Comparison of ENCODE assay signal across 15 mouse cellular contexts in the genomic region with DNA sequence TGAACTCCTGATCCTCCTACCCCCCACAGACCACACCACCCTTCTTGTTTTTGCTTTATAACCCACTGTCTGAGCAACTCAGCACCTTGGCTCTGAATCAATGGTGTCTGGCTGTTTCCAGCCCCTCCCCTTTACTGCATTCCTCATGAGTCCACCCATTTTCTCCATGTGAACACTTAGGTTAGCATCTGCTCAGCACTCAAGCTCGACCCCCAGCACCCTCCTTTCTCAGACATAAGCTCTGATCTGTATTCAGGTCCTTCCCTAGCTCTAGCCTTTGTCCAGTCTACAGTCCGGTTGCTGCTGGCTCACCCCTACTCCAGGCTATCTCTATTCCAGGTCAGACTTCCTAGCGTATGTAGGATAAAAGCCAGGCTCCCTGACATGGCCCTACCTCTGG. TPM values are rescaled to one million over a fixed set of nuclear protein-coding genes. Genes with fewer than 3 reads are reported as not detected.
A peak's percentile ranks its signal among the peaks of the same experiment; 100 is the strongest.
DNase-seq lines count a peak whose midpoint lies in the region; ATAC-seq lines count a peak whose summit lies in the region.
"Had no signal": no experiment of that assay in that cellular context is flagged by ENCODE, and none has a peak within 500 bp of the region (broad histone marks: within the 10 kb centered on the region; RNA-seq: fewer than 3 reads in every experiment).

No protein-coding gene starts in this region.

- no peaks in the 10 kb centered on the region for H3K9me3 ChIP-seq in forebrain, embryonic 11.5 days (ENCODE audit: control insufficient read depth, low read length)
- H3K9me3 ChIP-seq in forebrain, embryonic 10.5 days: no peaks in the 10 kb centered on the region
- no peaks in the 10 kb centered on the region for H3K9me3 ChIP-seq in forebrain, embryonic 14.5 days (replicated peaks; ENCODE audit: control insufficient read depth, low read length)
- H3K9me3 ChIP-seq in hindbrain, embryonic 16.5 days (ENCODE audit: control insufficient read depth, low read length): no peaks in the 10 kb centered on the region
- no peaks in the 10 kb centered on the region for H3K9me3 ChIP-seq in neural tube, embryonic 12.5 days
- H3K9me3 ChIP-seq: limb, embryonic 13.5 days had no signal

- no peaks in the 10 kb centered on the region; the same call in 1 of the 2 replicates for H3K4me1 ChIP-seq in forebrain, embryonic 11.5 days (replicated peaks; ENCODE audit: control insufficient read depth, insufficient read depth, low read length)
- peaks cover 20% of the 10 kb centered on the region for H3K4me1 ChIP-seq in forebrain, embryonic 10.5 days
- peaks cover 15% of the 10 kb centered on the region for H3K4me1 ChIP-seq in forebrain, embryonic 14.5 days (ENCODE audit: control insufficient read depth, insufficient read depth, low read length)
- H3K4me1 ChIP-seq in hindbrain, embryonic 16.5 days (ENCODE audit: control insufficient read depth, insufficient read depth, low read depth, low read length): no peaks in the 10 kb centered on the region
- peaks cover 21% of the 10 kb centered on the region for H3K4me1 ChIP-seq in neural tube, embryonic 12.5 days

- 64% methylated on average over 3 of the region's 3 CpGs for WGBS in forebrain, embryonic 11.5 days
- WGBS in forebrain, embryonic 10.5 days: 76% methylated on average over 3 of the region's 3 CpGs
- WGBS in forebrain, embryonic 14.5 days: 29% methylated on average over 3 of the region's 3 CpGs
- 27% methylated on average over 3 of the region's 3 CpGs for WGBS in hindbrain, embryonic 16.5 days
- 28% methylated on average over 3 of the region's 3 CpGs for WGBS in neural tube, embryonic 12.5 days

- H3K27me3 ChIP-seq in forebrain, embryonic 11.5 days (ENCODE audit: control insufficient read depth, insufficient read depth, low read length): no peaks in the 10 kb centered on the region
- no peaks in the 10 kb centered on the region for H3K27me3 ChIP-seq in forebrain, embryonic 10.5 days (ENCODE audit: poor library complexity, severe bottlenecking)
- H3K27me3 ChIP-seq in forebrain, embryonic 14.5 days (replicated peaks; ENCODE audit: control insufficient read depth, insufficient read depth, low read length): no peaks in the 10 kb centered on the region
- H3K27me3 ChIP-seq in hindbrain, embryonic 16.5 days (replicated peaks; ENCODE audit: control insufficient read depth, insufficient read depth, low read length): no peaks in the 10 kb centered on the region
- H3K27me3 ChIP-seq in neural tube, embryonic 12.5 days (replicated peaks): no peaks in the 10 kb centered on the region
- H3K27me3 ChIP-seq: limb, embryonic 13.5 days had no signal

- H3K9ac ChIP-seq in forebrain, embryonic 11.5 days (ENCODE audit: low read length): no peak overlapping the region
- H3K9ac ChIP-seq in forebrain, embryonic 14.5 days (ENCODE audit: low read length): no peak overlapping the region
- no peak overlapping the region for H3K9ac ChIP-seq in hindbrain, embryonic 16.5 days (ENCODE audit: low read depth, low read length)
- H3K9ac ChIP-seq in neural tube, embryonic 12.5 days: no peak overlapping the region
- H3K9ac ChIP-seq: limb, embryonic 13.5 days had no signal

- ATAC-seq in forebrain, embryonic 11.5 days (replicated peaks; ENCODE audit: low FRiP score): peak; percentile 44; the same call in 1 of the 2 replicates
- peak; percentile 68 for ATAC-seq in forebrain, embryonic 14.5 days
- peak; percentile 81 for ATAC-seq in hindbrain, embryonic 16.5 days
- peak; percentile 70 for ATAC-seq in neural tube, embryonic 12.5 days (ENCODE audit: low FRiP score, low read depth)
- ATAC-seq: intestine, postnatal 0 days had no signal

- DNase-seq in forebrain, embryonic 11.5 days (ENCODE audit: low spot score): no peak
- no peak for DNase-seq in forebrain, embryonic 10.5 days (ENCODE audit: extremely low spot score, low spot score)
- peak; percentile 29 for DNase-seq in forebrain, embryonic 14.5 days (ENCODE audit: low spot score)
- no peak for DNase-seq in retina, postnatal 1 day
- DNase-seq in T-cell, adult 2 months (ENCODE audit: low spot score): no peak
- no peak for DNase-seq in layer of hippocampus, postnatal 36 days
- DNase-seq: adrenal gland, postnatal 36 days; heart, adult 11 months; kidney, postnatal 14 days; lung, adult 18-20 months; right cerebral cortex, postnatal 14 days had no signal

- H3K4me3 ChIP-seq in forebrain, embryonic 11.5 days (ENCODE audit: low read depth, low read length): no peak overlapping the region
- no peak overlapping the region for H3K4me3 ChIP-seq in forebrain, embryonic 10.5 days
- H3K4me3 ChIP-seq in forebrain, embryonic 14.5 days (ENCODE audit: low read depth, low read length): no peak overlapping the region
- no peak overlapping the region for H3K4me3 ChIP-seq in hindbrain, embryonic 16.5 days (ENCODE audit: low read length)
- H3K4me3 ChIP-seq in neural tube, embryonic 12.5 days: no peak overlapping the region
- H3K4me3 ChIP-seq: limb, embryonic 13.5 days had no signal

- H3K27ac ChIP-seq in forebrain, embryonic 11.5 days (ENCODE audit: low read depth, low read length): no peak overlapping the region
- H3K27ac ChIP-seq in forebrain, embryonic 10.5 days: no peak overlapping the region
- H3K27ac ChIP-seq in forebrain, embryonic 14.5 days (ENCODE audit: low read depth, low read length): 0 out of 2 replicates have a peak overlapping the region, but pooled peaks have one; percentile 39
- peak overlapping the region; percentile 21; the same call in 1 of the 2 replicates for H3K27ac ChIP-seq in hindbrain, embryonic 16.5 days (ENCODE audit: low read depth, low read length)
- peak overlapping the region; percentile 32; the same call in 1 of the 2 replicates for H3K27ac ChIP-seq in neural tube, embryonic 12.5 days
- H3K27ac ChIP-seq: limb, embryonic 13.5 days had no signal

- no peaks in the 10 kb centered on the region for H3K36me3 ChIP-seq in forebrain, embryonic 11.5 days (ENCODE audit: control insufficient read depth, insufficient read depth, low read length)
- peaks cover 22% of the 10 kb centered on the region for H3K36me3 ChIP-seq in forebrain, embryonic 10.5 days (replicated peaks)
- H3K36me3 ChIP-seq in forebrain, embryonic 14.5 days (ENCODE audit: control insufficient read depth, insufficient read depth, low read length): no peaks in the 10 kb centered on the region
- H3K36me3 ChIP-seq in hindbrain, embryonic 16.5 days (ENCODE audit: control insufficient read depth, insufficient read depth, low read length): no peaks in the 10 kb centered on the region
- no peaks in the 10 kb centered on the region; the same call in 1 of the 2 replicates for H3K36me3 ChIP-seq in neural tube, embryonic 12.5 days

- no peak overlapping the region for H3K4me2 ChIP-seq in forebrain, embryonic 11.5 days (ENCODE audit: low read depth, low read length, severe bottlenecking)
- H3K4me2 ChIP-seq in forebrain, embryonic 14.5 days (ENCODE audit: low read length): no peak overlapping the region
- H3K4me2 ChIP-seq in hindbrain, embryonic 16.5 days (ENCODE audit: low read length): no peak overlapping the region
- H3K4me2 ChIP-seq in neural tube, embryonic 12.5 days (replicated peaks): no peak overlapping the region
- H3K4me2 ChIP-seq: limb, embryonic 13.5 days had no signal

RNA-seq across cellular contexts. Expression of a gene that starts 12.9 kb away (rescaled TPM):
- 51.8 and 63.9 TPM in 2 replicates for polyA plus RNA-seq in forebrain, embryonic 11.5 days (2014; fragmentation: Nextera tagmentation; extraction: Ambion mirVana)
- 42.8 and 43.1 TPM in 2 replicates for polyA plus RNA-seq in forebrain, embryonic 10.5 days (2016; fragmentation: Nextera tagmentation; extraction: Ambion mirVana)
- polyA plus RNA-seq in forebrain, embryonic 14.5 days (2014; fragmentation: Nextera tagmentation; extraction: Ambion mirVana): 88.4 and 102 TPM in 2 replicates
- 159 and 164 TPM in 2 replicates for polyA plus RNA-seq in hindbrain, embryonic 16.5 days (2015; fragmentation: Nextera tagmentation; extraction: Ambion mirVana)
- polyA plus RNA-seq in neural tube, embryonic 12.5 days (2016; fragmentation: Nextera tagmentation; extraction: Ambion mirVana): 117 and 121 TPM in 2 replicates
- 10 to 100 TPM; 95.5 to 98.4 TPM for total RNA-seq in layer of hippocampus, postnatal 36 days (2021)

RNA-seq across cellular contexts. Expression of a gene that starts 56.1 kb away (rescaled TPM):
- polyA plus RNA-seq in forebrain, embryonic 11.5 days (2014; fragmentation: Nextera tagmentation; extraction: Ambion mirVana): 45.9 and 47.5 TPM in 2 replicates
- polyA plus RNA-seq in forebrain, embryonic 10.5 days (2016; fragmentation: Nextera tagmentation; extraction: Ambion mirVana): 39.6 and 42.4 TPM in 2 replicates
- 52.3 and 56.2 TPM in 2 replicates for polyA plus RNA-seq in forebrain, embryonic 14.5 days (2014; fragmentation: Nextera tagmentation; extraction: Ambion mirVana)
- 43.0 and 46.2 TPM in 2 replicates for polyA plus RNA-seq in hindbrain, embryonic 16.5 days (2015; fragmentation: Nextera tagmentation; extraction: Ambion mirVana)
- 40.7 and 43.9 TPM in 2 replicates for polyA plus RNA-seq in neural tube, embryonic 12.5 days (2016; fragmentation: Nextera tagmentation; extraction: Ambion mirVana)
- total RNA-seq in layer of hippocampus, postnatal 36 days (2021): 10 to 100 TPM; 25.6 to 27.4 TPM

Comparison
In these comparisons a context has a peak if more than half of its experiments do, and no peak if none do; other contexts are left out.
1. H3K27ac ChIP-seq: peak in forebrain, embryonic 14.5 days (single experiment), hindbrain, embryonic 16.5 days (single experiment) and neural tube, embryonic 12.5 days (single experiment); none in forebrain, embryonic 11.5 days (single experiment) and forebrain, embryonic 10.5 days (single experiment).
2. Peak in every context shown above with its lines, with median percentiles within 50 percentile points of each other: ATAC-seq.